Mouse (Mus musculus): Measurements from ENCODE around the gene Exoc3. TPM values are rescaled to one million over a fixed set of nuclear protein-coding genes. Genes with fewer than 3 reads are reported as not detected.

Exoc3 gene
- total RNA-seq, 1 experiment, result 28.8 TPM

GRCm38 (mm10) chr13:74138906-74139647 lies 69.5 kb downstream of the Exoc3 start:
- no peak overlapping the region for H3K4me3 ChIP-seq (ENCODE audit: insufficient read depth in 1 of 2, low read depth in 1 of 2, low read length in 2 of 2, poor library complexity in 1 of 2, severe bottlenecking in 1 of 2)
- no peaks in the 10 kb centered on the region for H3K9me3 ChIP-seq (ENCODE audit: control insufficient read depth, insufficient read depth, low read depth, low read length)
- H3K4me1 ChIP-seq (ENCODE audit: control insufficient read depth in 2 of 2, insufficient read depth in 2 of 2, low read length in 2 of 2, poor library complexity in 1 of 2), result no peaks in the 10 kb centered on the region
- H3K27ac ChIP-seq (ENCODE audit: insufficient read depth, low read depth, low read length, poor library complexity, severe bottlenecking), result no peak overlapping the region
- TF ChIP-seq ZNF384 (IDR thresholded peaks at IDR 0.05; ENCODE audit: low read depth, low read length) (no peak), HCFC1 (IDR thresholded peaks at IDR 0.05; ENCODE audit: borderline replicate concordance, insufficient read depth, low read length) (no peak), CHD2 (IDR thresholded peaks at IDR 0.05; ENCODE audit: low read depth, low read length) (no peak), MAFK (IDR thresholded peaks at IDR 0.05; ENCODE audit: insufficient read depth, low read depth, low read length) (no peak), ZC3H11A (IDR thresholded peaks at IDR 0.05; ENCODE audit: borderline replicate concordance, low read depth, low read length) (no peak)
- H3K36me3 ChIP-seq (ENCODE audit: control insufficient read depth, insufficient read depth, low read length, poor library complexity, severe bottlenecking), result no peaks in the 10 kb centered on the region
- H3K9ac ChIP-seq (ENCODE audit: insufficient read depth, low read depth, low read length, poor library complexity, severe bottlenecking), result no peak overlapping the region
- in situ Hi-C loops (cut with MboI; ENCODE audit: low sequenced_read_pairs in 2 of 2, unreplicated experiment in 2 of 2), result no loop called here
- no peak for DNase-seq (ENCODE audit: low read depth, low spot score)

GRCm38 (mm10) chr13:74129909-74130308 lies 78.6 kb downstream of the Exoc3 start:
- no peaks in the 10 kb centered on the region for H3K4me1 ChIP-seq (ENCODE audit: control insufficient read depth in 2 of 2, insufficient read depth in 2 of 2, low read length in 2 of 2, poor library complexity in 1 of 2)
- no peak overlapping the region for H3K4me3 ChIP-seq (ENCODE audit: insufficient read depth in 1 of 2, low read depth in 1 of 2, low read length in 2 of 2, poor library complexity in 1 of 2, severe bottlenecking in 1 of 2)
- TF ChIP-seq MAFK (IDR thresholded peaks at IDR 0.05; ENCODE audit: insufficient read depth, low read depth, low read length) (no peak), ZC3H11A (IDR thresholded peaks at IDR 0.05; ENCODE audit: borderline replicate concordance, low read depth, low read length) (no peak), ZNF384 (IDR thresholded peaks at IDR 0.05; ENCODE audit: low read depth, low read length) (no peak), CHD2 (IDR thresholded peaks at IDR 0.05; ENCODE audit: low read depth, low read length) (no peak), HCFC1 (IDR thresholded peaks at IDR 0.05; ENCODE audit: borderline replicate concordance, insufficient read depth, low read length) (no peak)
- no peaks in the 10 kb centered on the region for H3K9me3 ChIP-seq (ENCODE audit: control insufficient read depth, insufficient read depth, low read depth, low read length)
- H3K9ac ChIP-seq (ENCODE audit: insufficient read depth, low read depth, low read length, poor library complexity, severe bottlenecking), result no peak overlapping the region
- DNase-seq (ENCODE audit: low read depth, low spot score), result no peak
- no peak overlapping the region for H3K27ac ChIP-seq (ENCODE audit: insufficient read depth, low read depth, low read length, poor library complexity, severe bottlenecking)
- H3K36me3 ChIP-seq (ENCODE audit: control insufficient read depth, insufficient read depth, low read length, poor library complexity, severe bottlenecking), result no peaks in the 10 kb centered on the region
- in situ Hi-C loops (cut with MboI; ENCODE audit: low sequenced_read_pairs in 2 of 2, unreplicated experiment in 2 of 2), result no loop called here

GRCm38 (mm10) chr13:74127571-74127970 lies 81.0 kb downstream of the Exoc3 start:
- Histone ChIP-seq H3K9ac (ENCODE audit: insufficient read depth, low read depth, low read length, poor library complexity, severe bottlenecking) (no peak overlapping the region), H3K36me3 (ENCODE audit: control insufficient read depth, insufficient read depth, low read length, poor library complexity, severe bottlenecking) (no peaks in the 10 kb centered on the region), H3K4me3 (ENCODE audit: insufficient read depth in 1 of 2, low read depth in 1 of 2, low read length in 2 of 2, poor library complexity in 1 of 2, severe bottlenecking in 1 of 2) (no peak overlapping the region), H3K4me1 (ENCODE audit: control insufficient read depth in 2 of 2, insufficient read depth in 2 of 2, low read length in 2 of 2, poor library complexity in 1 of 2) (no peaks in the 10 kb centered on the region), H3K9me3 (ENCODE audit: control insufficient read depth, insufficient read depth, low read depth, low read length) (no peaks in the 10 kb centered on the region), H3K27ac (ENCODE audit: insufficient read depth, low read depth, low read length, poor library complexity, severe bottlenecking) (no peak overlapping the region)
- no peak for TF ChIP-seq HCFC1 (IDR thresholded peaks at IDR 0.05; ENCODE audit: borderline replicate concordance, insufficient read depth, low read length)
- no peak for TF ChIP-seq ZC3H11A (IDR thresholded peaks at IDR 0.05; ENCODE audit: borderline replicate concordance, low read depth, low read length)
- TF ChIP-seq MAFK (IDR thresholded peaks at IDR 0.05; ENCODE audit: insufficient read depth, low read depth, low read length), result no peak
- no peak for TF ChIP-seq CHD2 (IDR thresholded peaks at IDR 0.05; ENCODE audit: low read depth, low read length)
- TF ChIP-seq ZNF384 (IDR thresholded peaks at IDR 0.05; ENCODE audit: low read depth, low read length), result no peak
- in situ Hi-C loops (cut with MboI; ENCODE audit: low sequenced_read_pairs in 2 of 2, unreplicated experiment in 2 of 2), result no loop called here
- no peak for DNase-seq (ENCODE audit: low read depth, low spot score)

- H3K4me1 ChIP-seq (ENCODE audit: control insufficient read depth in 2 of 2, insufficient read depth in 2 of 2, low read length in 2 of 2, poor library complexity in 1 of 2), result no peaks in the 10 kb centered on the region
- no peaks in the 10 kb centered on the region for H3K36me3 ChIP-seq (ENCODE audit: control insufficient read depth, insufficient read depth, low read length, poor library complexity, severe bottlenecking)
- no peaks in the 10 kb centered on the region for H3K9me3 ChIP-seq (ENCODE audit: control insufficient read depth, insufficient read depth, low read depth, low read length)
- no peak overlapping the region for H3K9ac ChIP-seq (ENCODE audit: insufficient read depth, low read depth, low read length, poor library complexity, severe bottlenecking)
- TF ChIP-seq MAFK (IDR thresholded peaks at IDR 0.05; ENCODE audit: insufficient read depth, low read depth, low read length), result no peak
- no peak for TF ChIP-seq ZC3H11A (IDR thresholded peaks at IDR 0.05; ENCODE audit: borderline replicate concordance, low read depth, low read length)
- no peak for TF ChIP-seq CHD2 (IDR thresholded peaks at IDR 0.05; ENCODE audit: low read depth, low read length)
- TF ChIP-seq ZNF384 (IDR thresholded peaks at IDR 0.05; ENCODE audit: low read depth, low read length), result no peak
- no peak for TF ChIP-seq HCFC1 (IDR thresholded peaks at IDR 0.05; ENCODE audit: borderline replicate concordance, insufficient read depth, low read length)
- no peak overlapping the region for H3K27ac ChIP-seq (ENCODE audit: insufficient read depth, low read depth, low read length, poor library complexity, severe bottlenecking)
- no peak for DNase-seq (ENCODE audit: low read depth, low spot score)
- H3K4me3 ChIP-seq (ENCODE audit: insufficient read depth in 1 of 2, low read depth in 1 of 2, low read length in 2 of 2, poor library complexity in 1 of 2, severe bottlenecking in 1 of 2), result no peak overlapping the region
- in situ Hi-C loops (cut with MboI; ENCODE audit: low sequenced_read_pairs in 2 of 2, unreplicated experiment in 2 of 2), result no loop called here
Measured at GRCm38 (mm10) chr13:74122632-74123031, 85.9 kb downstream of the Exoc3 start.

All from ES-E14 (cell line).